Mouse (Mus musculus) erythroblast, embryonic 14.5 days (primary cell): ENCODE measurements around the gene Neu2. TPM values are rescaled to one million over a fixed set of nuclear protein-coding genes. Genes with fewer than 3 reads are reported as not detected.

Experiments
- H3K27me3 ChIP-seq: 2 replicates; pipeline ENCODE4 v1.6.1; 2012; ENCODE audit warnings: inconsistent platforms; ENCODE audit not compliant: control insufficient read depth
- H3K36me3 ChIP-seq: 2 replicates; pipeline ENCODE4 v1.6.1; 2012; ENCODE audit warnings: mild to moderate bottlenecking, inconsistent platforms; ENCODE audit not compliant: control insufficient read depth
- H3K4me1 ChIP-seq: 2 replicates; pipeline ENCODE4 v1.6.1; 2012; ENCODE audit warnings: inconsistent platforms; ENCODE audit not compliant: control insufficient read depth
- H3K4me3 ChIP-seq: replicated peaks from 2 replicates; pipeline ENCODE3; 2012; ENCODE audit warnings: moderate library complexity, mild to moderate bottlenecking, inconsistent platforms
- H3K9me3 ChIP-seq: 2 replicates; pipeline ENCODE4 v1.6.1; 2012; ENCODE audit warnings: low read length, inconsistent platforms, mixed read lengths; ENCODE audit not compliant: control insufficient read depth
- GATA1 ChIP-seq: IDR thresholded peaks from 2 replicates; pipeline ENCODE4 v1.6.1; 2012; ENCODE audit warnings: low read length, inconsistent platforms, mixed read lengths
- TAL1 ChIP-seq: IDR thresholded peaks from 3 replicates; pipeline ENCODE4 v1.6.1; 2012; ENCODE audit warnings: low read length, inconsistent platforms, mixed read lengths
- polyA plus RNA-seq: library from polyadenylated mRNA; stranded (reverse); fragments of >175 nt; gene quantifications from 2 replicates; pipeline ENCODE4 v1.2.3, GENCODE M21; 2012

Gene Neu2
- polyA plus RNA-seq, 1 experiment, result not detected

GRCm38 (mm10) chr1:87636716-87637117 lies 127.0 kb downstream of the Neu2 start:
- no peaks in the 10 kb centered on the region for H3K9me3 ChIP-seq
- peaks cover 10% of the 10 kb centered on the region for H3K36me3 ChIP-seq
- H3K4me1 ChIP-seq, result peaks cover 79% of the 10 kb centered on the region
- H3K4me3 ChIP-seq, result peak overlapping the region; percentile 58
- TF ChIP-seq GATA1, result no peak
- no peak for TF ChIP-seq TAL1
- no peaks in the 10 kb centered on the region for H3K27me3 ChIP-seq

DNA sequence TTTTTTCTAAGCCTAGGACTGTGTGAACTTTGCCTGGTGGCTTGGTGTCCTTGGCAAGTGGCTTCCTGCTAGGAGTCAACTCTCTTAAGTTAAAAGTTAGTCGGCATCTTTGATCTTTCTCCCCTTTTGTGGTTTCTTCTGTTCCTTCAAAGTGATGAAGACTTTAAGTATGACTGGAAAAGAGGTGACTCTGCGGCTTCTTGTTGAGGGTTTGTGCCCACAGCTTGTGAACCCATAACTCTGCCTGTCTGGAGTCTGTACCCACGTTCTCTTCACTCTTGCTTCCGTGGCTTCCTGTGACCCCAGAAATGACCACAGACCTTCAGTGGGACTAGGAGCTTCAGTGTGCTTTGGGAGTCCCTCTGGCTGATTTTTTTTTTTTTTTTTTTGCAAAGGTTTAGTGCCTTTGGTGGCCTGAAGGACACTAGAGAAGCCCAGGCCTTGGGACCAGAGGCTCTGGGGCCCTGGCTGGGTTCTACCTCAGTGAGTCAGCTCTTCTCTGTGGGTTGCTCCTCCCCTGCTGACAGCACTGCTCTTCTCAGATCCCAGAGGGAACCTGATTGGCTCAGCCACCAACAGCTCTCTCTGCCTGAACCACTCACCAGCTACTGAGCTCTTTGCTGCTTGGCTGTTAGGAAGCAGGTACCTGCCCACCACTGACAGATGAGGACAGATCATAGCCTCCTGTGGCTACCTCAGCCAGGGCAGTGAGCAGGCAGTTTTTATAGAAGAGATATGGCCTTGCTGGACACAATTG lies 127.6 kb downstream of the Neu2 start:
- peaks cover 75% of the 10 kb centered on the region for H3K4me1 ChIP-seq
- H3K4me3 ChIP-seq, result peak overlapping the region; percentile 58
- TF ChIP-seq TAL1, result no peak
- TF ChIP-seq GATA1, result no peak
- no peaks in the 10 kb centered on the region for H3K9me3 ChIP-seq
- H3K36me3 ChIP-seq, result peaks cover 10% of the 10 kb centered on the region
- no peaks in the 10 kb centered on the region for H3K27me3 ChIP-seq

DNA sequence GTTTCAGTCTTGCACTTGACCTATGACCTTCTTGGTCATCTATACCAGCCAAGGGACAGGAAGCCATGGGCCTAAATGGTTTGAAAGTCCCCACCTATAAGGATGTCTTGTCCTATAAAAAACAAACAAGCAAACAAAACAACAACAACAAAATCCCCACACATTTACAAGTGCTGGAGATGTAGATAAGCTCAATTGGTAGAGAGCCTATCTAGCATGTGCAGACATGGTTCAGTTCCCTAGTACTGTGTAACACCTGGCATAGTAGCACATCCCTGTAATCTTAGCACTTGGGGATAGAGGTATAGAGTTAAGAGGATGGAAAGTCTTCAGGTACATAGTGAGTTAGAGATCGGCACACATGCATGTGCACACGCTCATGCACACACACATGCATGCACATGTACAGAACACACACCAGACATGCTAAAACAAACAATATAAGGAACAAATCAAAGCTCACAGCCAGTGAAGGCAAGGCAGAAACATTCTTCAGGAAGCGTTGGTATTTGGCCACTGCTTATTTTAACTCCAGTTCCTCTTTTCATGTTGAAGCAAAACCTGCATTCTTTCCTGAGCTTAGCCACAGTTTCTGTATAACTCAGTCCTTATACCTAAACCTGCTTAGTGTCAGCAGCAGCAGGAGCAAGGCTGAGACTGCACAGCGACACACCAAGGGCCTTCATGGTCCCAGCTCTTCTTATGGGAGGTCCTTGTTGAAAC lies 128.3 kb downstream of the Neu2 start:
- peaks cover 12% of the 10 kb centered on the region for H3K36me3 ChIP-seq
- TF ChIP-seq TAL1 (peak; percentile 91), GATA1 (peak; percentile 82)

DNA sequence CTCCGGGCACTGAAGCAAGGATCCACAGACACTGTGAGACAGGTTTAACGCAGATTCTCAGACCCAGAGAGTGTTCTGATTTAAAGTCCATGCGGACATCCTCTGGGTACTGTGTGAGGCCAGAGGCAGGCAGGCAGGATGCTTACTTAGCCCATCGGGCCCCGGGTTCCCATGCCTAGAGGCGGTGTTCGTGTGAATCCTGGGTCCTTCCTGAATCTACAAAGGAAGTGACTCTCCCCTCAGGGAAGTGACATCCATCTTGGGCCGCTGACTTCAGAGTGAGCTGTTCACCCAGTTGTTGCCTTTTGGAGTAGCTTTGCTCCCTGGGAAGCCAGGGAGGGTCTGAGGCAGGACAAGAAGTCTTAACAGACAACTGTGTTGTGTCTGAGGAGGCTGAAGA lies 130.0 kb downstream of the Neu2 start:
- Histone ChIP-seq H3K9me3 (no peaks in the 10 kb centered on the region), H3K36me3 (peaks cover 17% of the 10 kb centered on the region), H3K4me3 (no peak overlapping the region), H3K27me3 (no peaks in the 10 kb centered on the region), H3K4me1 (peaks cover 76% of the 10 kb centered on the region)
- TF ChIP-seq GATA1 (no peak), TAL1 (no peak)

More for the DNA sequence above, 128.3 kb downstream of the Neu2 start:
- Histone ChIP-seq H3K9me3 (no peaks in the 10 kb centered on the region), H3K4me3 (peak overlapping the region; percentile 58), H3K27me3 (no peaks in the 10 kb centered on the region), H3K4me1 (peaks cover 69% of the 10 kb centered on the region)

DNA sequence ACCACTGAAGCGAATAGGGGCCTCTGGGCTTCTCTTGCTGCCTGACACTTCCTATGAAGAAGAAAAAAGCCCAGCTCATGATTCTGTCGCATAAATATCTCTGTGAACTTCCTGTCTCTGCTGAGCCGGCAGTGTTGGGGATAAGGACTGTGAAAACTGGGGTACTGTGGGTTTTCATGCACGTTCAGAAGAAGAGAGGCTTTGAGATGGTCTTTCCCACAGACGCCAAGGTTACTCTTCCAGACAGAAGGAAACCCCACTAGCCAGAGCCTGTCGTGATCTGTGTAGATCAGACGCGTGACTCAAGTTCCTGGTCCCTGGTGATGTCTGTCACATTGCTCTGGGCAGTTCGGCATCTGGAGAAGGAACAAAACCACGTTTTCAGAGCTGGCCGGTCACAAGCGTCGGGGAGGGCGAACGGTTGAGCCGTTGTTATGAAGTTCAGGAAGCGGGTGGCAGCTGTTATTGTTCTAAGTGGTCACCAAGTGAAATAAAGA lies 130.5 kb downstream of the Neu2 start:
- peaks cover 77% of the 10 kb centered on the region for H3K4me1 ChIP-seq
- TF ChIP-seq GATA1, result no peak
- TF ChIP-seq TAL1, result no peak
- H3K9me3 ChIP-seq, result no peaks in the 10 kb centered on the region
- no peak overlapping the region for H3K4me3 ChIP-seq
- peaks cover 17% of the 10 kb centered on the region for H3K36me3 ChIP-seq
- no peaks in the 10 kb centered on the region for H3K27me3 ChIP-seq

- H3K9me3 ChIP-seq, result no peaks in the 10 kb centered on the region
- no peak overlapping the region for H3K4me3 ChIP-seq
- TF ChIP-seq TAL1 (no peak), GATA1 (no peak)
- H3K27me3 ChIP-seq, result no peaks in the 10 kb centered on the region
- peaks cover 12% of the 10 kb centered on the region for H3K36me3 ChIP-seq
- H3K4me1 ChIP-seq, result peaks cover 71% of the 10 kb centered on the region
Observed at GRCm38 (mm10) chr1:87643016-87643415, 133.3 kb downstream of the Neu2 start.

- no peaks in the 10 kb centered on the region for H3K9me3 ChIP-seq
- H3K4me3 ChIP-seq, result no peak overlapping the region
- H3K36me3 ChIP-seq, result peaks cover 7% of the 10 kb centered on the region; the same call in 1 of the 2 replicates
- H3K4me1 ChIP-seq, result peaks cover 73% of the 10 kb centered on the region
- H3K27me3 ChIP-seq, result no peaks in the 10 kb centered on the region
- no peak for TF ChIP-seq GATA1
- no peak; the same call in 2 of the 3 replicates for TF ChIP-seq TAL1
Observed at GRCm38 (mm10) chr1:87645041-87645440, 135.4 kb downstream of the Neu2 start.

GRCm38 (mm10) chr1:87645748-87646147 lies 136.1 kb downstream of the Neu2 start:
- Histone ChIP-seq H3K4me1 (peaks cover 73% of the 10 kb centered on the region), H3K4me3 (no peak overlapping the region)

More at GRCm38 (mm10) chr1:87645748-87646147, 136.1 kb downstream of the Neu2 start:
- TF ChIP-seq GATA1, result no peak
- no peak for TF ChIP-seq TAL1
- Histone ChIP-seq H3K36me3 (peaks cover 7% of the 10 kb centered on the region; the same call in 1 of the 2 replicates), H3K9me3 (no peaks in the 10 kb centered on the region), H3K27me3 (no peaks in the 10 kb centered on the region)

Other genes with a start within 250 kb of the Neu2 start
- gene Efhd1, start 245.5 kb upstream of the Neu2 start, polyA plus RNA-seq, result not detected in 2 replicates
- gene Gigyf2, start 182.9 kb upstream of the Neu2 start, polyA plus RNA-seq, result 1.3 and 1.5 TPM in 2 replicates
- not detected in 2 replicates for gene Kcnj13, start 115.2 kb upstream of the Neu2 start, polyA plus RNA-seq
- gene Snorc, start 39.6 kb upstream of the Neu2 start, polyA plus RNA-seq, result not detected in 2 replicates
- 0.01 TPM in 1 of 2 replicates, not detected in the other for gene Ngef, start 64.0 kb downstream of the Neu2 start, polyA plus RNA-seq
- 1.7 TPM in 2 replicates for gene Inpp5d, start 110.4 kb downstream of the Neu2 start, polyA plus RNA-seq
- gene Atg16l1, start 246.0 kb downstream of the Neu2 start, polyA plus RNA-seq, result 0.36 and 0.66 TPM in 2 replicates